Mouse (Mus musculus): ENCODE results near the gene Ube2e2. TPM values are rescaled to one million over a fixed set of nuclear protein-coding genes. Genes with fewer than 3 reads are reported as not detected.

Gene Ube2e2
- polyA plus RNA-seq (2014; fragmentation: Nextera tagmentation; extraction: Ambion mirVana): 16.8 and 17.1 TPM in 2 replicates

DNA sequence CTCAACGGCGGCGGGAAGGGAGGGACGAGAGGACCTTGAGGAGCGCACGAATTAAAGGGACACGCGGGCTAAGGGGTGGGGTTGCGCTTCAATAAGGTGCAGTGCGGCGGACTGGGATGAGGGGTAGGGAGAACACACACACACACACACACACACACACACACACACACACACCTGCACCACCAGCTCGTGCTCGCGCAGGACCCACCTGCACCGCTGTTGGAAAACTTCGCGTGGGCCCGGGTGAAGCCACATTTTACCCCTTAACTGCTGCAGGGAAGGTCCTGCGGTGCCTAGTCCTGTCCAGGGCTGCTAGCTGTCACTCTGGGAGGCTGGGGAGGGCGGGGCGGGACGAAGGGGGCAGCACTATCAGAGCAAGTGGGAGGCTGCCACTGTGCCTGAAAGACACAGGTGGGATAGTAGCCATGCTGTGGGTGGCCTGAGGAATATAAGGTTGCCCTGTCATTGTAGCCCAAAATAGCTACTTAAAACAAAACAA, at the start of gene Ube2e2:
TSS of gene Ube2e2 (minus strand) at position 321 of the 499 bp plus-strand sequence.
- H3K27me3 ChIP-seq (replicated peaks; ENCODE audit: control insufficient read depth, insufficient read depth, low read length): no peaks in the 10 kb centered on the region
- H3K4me3 ChIP-seq (ENCODE audit: low read depth, low read length): peak within 1 kb of the TSS; percentile 73
- ATAC-seq (replicated peaks; ENCODE audit: low FRiP score) (peak; percentile 81), DNase-seq (ENCODE audit: low spot score) (no peak)
- 2% methylated on average over 22 of the region's 22 CpGs for whole genome bisulfite sequencing
- H3K4me2 ChIP-seq: peak within 1 kb of the TSS; percentile 81
- peak within 1 kb of the TSS; percentile 55 for H3K27ac ChIP-seq (ENCODE audit: low read depth, low read length)
- H3K4me1 ChIP-seq (replicated peaks; ENCODE audit: control insufficient read depth, insufficient read depth, low read length): no peaks in the 10 kb centered on the region
- no peaks in the 10 kb centered on the region for H3K9me3 ChIP-seq (ENCODE audit: control insufficient read depth, low read length)
- no peaks in the 10 kb centered on the region for H3K36me3 ChIP-seq (ENCODE audit: control insufficient read depth, insufficient read depth, low read length)
- peak within 1 kb of the TSS; percentile 77 for H3K9ac ChIP-seq (ENCODE audit: low read depth, low read length)

DNA sequence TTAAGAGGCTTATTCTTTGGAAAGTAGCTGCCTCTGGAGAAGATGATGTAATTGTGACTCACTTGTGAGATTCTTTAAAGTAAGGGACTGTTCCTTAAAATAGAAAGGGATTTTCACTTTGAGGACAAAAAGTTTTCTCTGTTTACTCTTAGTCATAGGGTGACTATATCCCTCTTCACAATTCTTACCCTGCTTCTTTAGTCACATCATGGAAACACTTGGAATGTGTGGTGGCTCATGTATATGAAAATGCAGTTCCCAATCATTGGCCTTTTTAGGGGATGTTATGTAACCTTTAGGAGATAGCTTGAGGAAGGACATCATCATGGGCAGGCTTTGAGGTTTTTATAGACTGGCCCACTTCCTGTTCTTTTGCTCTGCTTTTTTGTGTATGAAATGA, 46.0 kb upstream of the Ube2e2 start:
- Histone ChIP-seq H3K4me3 (ENCODE audit: low read depth, low read length) (no peak overlapping the region), H3K27ac (ENCODE audit: low read depth, low read length) (no peak overlapping the region), H3K4me1 (replicated peaks; ENCODE audit: control insufficient read depth, insufficient read depth, low read length) (no peaks in the 10 kb centered on the region), H3K9me3 (ENCODE audit: control insufficient read depth, low read length) (no peaks in the 10 kb centered on the region), H3K4me2 (no peak overlapping the region), H3K9ac (ENCODE audit: low read depth, low read length) (no peak overlapping the region), H3K27me3 (replicated peaks; ENCODE audit: control insufficient read depth, insufficient read depth, low read length) (no peaks in the 10 kb centered on the region), H3K36me3 (ENCODE audit: control insufficient read depth, insufficient read depth, low read length) (no peaks in the 10 kb centered on the region)
- DNase-seq (ENCODE audit: low spot score) (no peak), ATAC-seq (replicated peaks; ENCODE audit: low FRiP score) (no peak)

DNA sequence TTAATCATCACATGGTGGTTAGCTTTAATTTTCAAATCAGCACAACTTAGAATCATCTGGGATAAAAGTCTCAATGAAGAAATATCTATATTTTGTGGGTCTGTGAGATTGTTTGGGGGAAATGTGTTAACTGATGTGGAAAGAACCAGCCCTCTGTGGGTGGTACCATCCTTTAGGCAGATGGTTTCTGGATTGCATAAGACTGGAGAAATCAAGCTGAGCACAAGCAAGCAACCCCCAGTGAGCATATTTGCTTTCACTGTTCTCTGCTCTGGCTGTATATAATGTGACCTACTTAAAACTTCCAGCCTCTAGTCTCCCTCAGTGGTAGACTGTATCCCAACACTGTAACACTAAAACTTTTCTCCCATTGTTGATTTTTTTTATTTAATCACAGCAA, 9.5 kb upstream of the Ube2e2 start:
- no peaks in the 10 kb centered on the region for H3K9me3 ChIP-seq (ENCODE audit: control insufficient read depth, low read length)
- no peak overlapping the region for H3K27ac ChIP-seq (ENCODE audit: low read depth, low read length)
- ATAC-seq (replicated peaks; ENCODE audit: low FRiP score) (no peak), DNase-seq (ENCODE audit: low spot score) (no peak)
- H3K36me3 ChIP-seq (ENCODE audit: control insufficient read depth, insufficient read depth, low read length): no peaks in the 10 kb centered on the region
- H3K4me3 ChIP-seq (ENCODE audit: low read depth, low read length): no peak overlapping the region
- no peak overlapping the region for H3K9ac ChIP-seq (ENCODE audit: low read depth, low read length)
- H3K4me1 ChIP-seq (replicated peaks; ENCODE audit: control insufficient read depth, insufficient read depth, low read length): no peaks in the 10 kb centered on the region
- H3K27me3 ChIP-seq (replicated peaks; ENCODE audit: control insufficient read depth, insufficient read depth, low read length): no peaks in the 10 kb centered on the region
- H3K4me2 ChIP-seq: no peak overlapping the region

DNA sequence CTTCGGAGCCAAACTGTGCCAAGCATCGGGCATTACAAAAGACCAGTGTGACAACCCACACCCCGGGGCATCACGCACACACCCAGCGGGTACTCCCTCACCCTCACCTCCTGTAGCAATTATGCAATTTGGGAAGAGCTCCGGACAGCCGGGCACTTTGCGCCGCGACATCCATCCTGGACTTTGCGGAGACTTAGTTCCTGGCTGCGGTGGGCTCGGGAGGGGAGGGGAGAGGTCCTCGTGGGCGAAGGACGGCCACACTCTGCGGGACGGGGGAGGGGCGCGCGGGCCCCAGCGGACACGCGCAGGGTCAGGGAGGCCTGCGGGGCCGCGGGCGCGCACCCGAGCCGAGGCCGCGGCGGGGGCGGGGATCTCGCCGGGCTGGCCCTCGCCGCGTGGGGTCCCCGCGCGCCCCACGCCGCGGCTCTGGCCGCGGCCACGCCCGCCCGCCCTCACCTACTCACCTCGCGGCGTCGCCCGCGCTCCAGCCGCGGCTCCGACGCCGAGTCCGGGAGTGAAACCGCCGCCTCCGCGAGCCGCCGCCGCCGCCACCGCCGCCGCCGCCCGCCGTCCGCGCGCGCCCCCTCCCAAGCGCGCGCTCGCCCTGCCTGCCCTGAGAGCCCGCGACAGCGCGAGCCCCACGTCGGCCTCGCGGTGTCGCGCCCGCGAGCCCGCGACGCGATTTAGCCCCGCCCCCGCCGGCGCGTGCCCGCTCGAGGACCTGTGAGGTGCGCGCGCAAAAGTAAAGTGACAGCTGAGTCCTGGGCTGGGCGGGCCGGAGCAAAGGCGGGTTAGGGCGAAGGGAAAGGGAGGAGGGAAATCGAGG, 733 bp downstream of the Ube2e2 start:
- H3K4me3 ChIP-seq (ENCODE audit: low read depth, low read length): peak overlapping the region; percentile 73
- H3K27me3 ChIP-seq (replicated peaks; ENCODE audit: control insufficient read depth, insufficient read depth, low read length): no peaks in the 10 kb centered on the region
- no peaks in the 10 kb centered on the region for H3K36me3 ChIP-seq (ENCODE audit: control insufficient read depth, insufficient read depth, low read length)
- peak overlapping the region; percentile 81 for H3K4me2 ChIP-seq
- under 1% methylated on average over 68 of the region's 116 CpGs for WGBS
- H3K9me3 ChIP-seq (ENCODE audit: control insufficient read depth, low read length): no peaks in the 10 kb centered on the region
- no peaks in the 10 kb centered on the region for H3K4me1 ChIP-seq (replicated peaks; ENCODE audit: control insufficient read depth, insufficient read depth, low read length)
- H3K9ac ChIP-seq (ENCODE audit: low read depth, low read length): peak overlapping the region; percentile 77
- ATAC-seq (replicated peaks; ENCODE audit: low FRiP score) (peak; percentile 90), DNase-seq (ENCODE audit: low spot score) (peak; percentile 85)
- H3K27ac ChIP-seq (ENCODE audit: low read depth, low read length): peak overlapping the region; percentile 55

DNA sequence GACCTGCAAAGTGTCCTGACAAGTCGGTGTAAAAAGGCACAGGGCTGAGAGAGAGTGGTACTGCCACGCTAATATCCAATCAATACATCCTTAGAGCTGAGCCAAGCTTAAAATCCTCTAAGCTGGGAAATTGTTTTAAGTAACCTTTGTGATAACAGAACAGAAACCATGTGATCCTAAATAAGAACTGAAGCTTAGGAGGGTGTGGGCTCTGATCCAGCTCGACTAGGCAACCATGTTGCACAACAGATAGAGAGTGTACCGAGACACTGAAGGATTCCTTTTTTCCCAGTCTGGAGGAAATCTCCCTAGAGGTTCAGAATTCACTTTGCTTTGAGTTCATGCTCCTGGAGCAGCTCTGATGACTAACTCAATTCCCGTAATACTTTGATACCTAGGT, 4.5 kb downstream of the Ube2e2 start:
- Histone ChIP-seq H3K4me3 (ENCODE audit: low read depth, low read length) (no peak overlapping the region), H3K4me1 (replicated peaks; ENCODE audit: control insufficient read depth, insufficient read depth, low read length) (no peaks in the 10 kb centered on the region), H3K9me3 (ENCODE audit: control insufficient read depth, low read length) (no peaks in the 10 kb centered on the region), H3K27me3 (replicated peaks; ENCODE audit: control insufficient read depth, insufficient read depth, low read length) (no peaks in the 10 kb centered on the region), H3K4me2 (no peak overlapping the region), H3K9ac (ENCODE audit: low read depth, low read length) (no peak overlapping the region), H3K27ac (ENCODE audit: low read depth, low read length) (no peak overlapping the region), H3K36me3 (ENCODE audit: control insufficient read depth, insufficient read depth, low read length) (no peaks in the 10 kb centered on the region)
- ATAC-seq (replicated peaks; ENCODE audit: low FRiP score): no peak
- DNase-seq (ENCODE audit: low spot score): no peak
- WGBS: 75% methylated on average over 5 of the region's 5 CpGs

DNA sequence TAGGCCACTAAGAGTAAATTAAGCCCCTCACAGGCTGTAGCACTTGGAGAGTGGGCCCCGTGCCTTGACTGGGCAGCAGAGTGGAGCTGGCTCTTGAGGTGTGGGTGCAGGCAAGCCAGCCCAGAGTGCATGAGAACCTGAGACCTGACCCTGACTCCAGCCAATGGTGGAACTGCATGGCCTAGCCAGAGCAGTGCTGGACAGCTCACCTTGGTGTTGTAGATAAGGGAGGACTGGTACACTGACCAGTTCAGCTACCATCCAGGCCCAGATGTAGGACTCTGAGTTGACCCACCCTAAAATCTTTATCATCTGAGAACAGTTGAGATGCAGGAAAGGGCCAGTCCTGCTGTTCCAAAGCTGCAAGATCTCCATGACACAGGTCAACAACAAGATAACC, 11.6 kb downstream of the Ube2e2 start:
- Histone ChIP-seq H3K4me3 (ENCODE audit: low read depth, low read length) (no peak overlapping the region), H3K27me3 (replicated peaks; ENCODE audit: control insufficient read depth, insufficient read depth, low read length) (no peaks in the 10 kb centered on the region), H3K4me1 (replicated peaks; ENCODE audit: control insufficient read depth, insufficient read depth, low read length) (no peaks in the 10 kb centered on the region), H3K9ac (ENCODE audit: low read depth, low read length) (no peak overlapping the region), H3K36me3 (ENCODE audit: control insufficient read depth, insufficient read depth, low read length) (no peaks in the 10 kb centered on the region), H3K4me2 (no peak overlapping the region), H3K9me3 (ENCODE audit: control insufficient read depth, low read length) (no peaks in the 10 kb centered on the region), H3K27ac (ENCODE audit: low read depth, low read length) (no peak overlapping the region)
- ATAC-seq (replicated peaks; ENCODE audit: low FRiP score): no peak
- WGBS: 78% methylated on average over 1 of the region's 1 CpGs
- no peak for DNase-seq (ENCODE audit: low spot score)

DNA sequence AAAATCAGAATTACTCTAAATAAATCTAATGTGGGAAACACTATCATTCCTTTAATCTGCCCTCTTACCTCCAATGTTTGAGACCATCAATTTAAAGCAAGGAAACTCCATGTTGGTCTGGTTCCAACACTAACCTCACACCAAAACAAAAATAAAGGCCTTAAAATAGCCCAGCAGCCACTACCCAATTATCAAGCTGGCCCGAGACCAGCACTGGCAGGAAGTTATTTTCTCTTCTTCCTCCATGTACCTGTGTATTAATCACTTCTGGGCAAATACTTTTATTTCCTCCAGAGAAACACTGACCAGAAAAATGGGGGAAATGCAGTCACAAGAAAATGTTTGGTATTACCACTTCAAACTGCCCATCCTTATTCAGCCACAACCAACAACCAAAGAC, 23.4 kb downstream of the Ube2e2 start:
- DNase-seq (ENCODE audit: low spot score): no peak
- no peak for ATAC-seq (replicated peaks; ENCODE audit: low FRiP score)
- 82% methylated on average over 1 of the region's 1 CpGs for WGBS
- Histone ChIP-seq H3K4me3 (ENCODE audit: low read depth, low read length) (no peak overlapping the region), H3K27me3 (replicated peaks; ENCODE audit: control insufficient read depth, insufficient read depth, low read length) (no peaks in the 10 kb centered on the region), H3K4me2 (no peak overlapping the region), H3K9me3 (ENCODE audit: control insufficient read depth, low read length) (no peaks in the 10 kb centered on the region), H3K9ac (ENCODE audit: low read depth, low read length) (no peak overlapping the region), H3K4me1 (replicated peaks; ENCODE audit: control insufficient read depth, insufficient read depth, low read length) (no peaks in the 10 kb centered on the region), H3K36me3 (ENCODE audit: control insufficient read depth, insufficient read depth, low read length) (no peaks in the 10 kb centered on the region), H3K27ac (ENCODE audit: low read depth, low read length) (no peak overlapping the region)

DNA sequence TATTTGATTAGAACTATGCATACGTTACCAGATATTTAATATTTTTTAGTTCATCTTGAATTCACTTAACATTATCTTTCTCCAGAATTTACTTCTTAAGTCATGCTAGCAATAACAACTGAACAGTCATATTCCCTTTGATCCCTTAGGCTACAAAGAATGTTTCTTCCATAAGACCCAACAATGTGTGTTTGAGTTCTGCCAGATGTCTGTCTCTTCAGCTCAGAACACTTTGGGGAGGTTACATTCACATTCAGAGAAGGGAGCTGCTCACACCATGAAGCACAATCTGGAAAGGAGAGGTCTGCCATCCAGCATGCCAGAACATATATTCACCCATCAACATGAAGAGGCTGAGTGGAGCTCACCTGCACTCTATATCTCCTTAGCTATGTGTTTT, 65.4 kb downstream of the Ube2e2 start:
- Histone ChIP-seq H3K36me3 (ENCODE audit: control insufficient read depth, insufficient read depth, low read length) (no peaks in the 10 kb centered on the region), H3K4me1 (replicated peaks; ENCODE audit: control insufficient read depth, insufficient read depth, low read length) (no peaks in the 10 kb centered on the region), H3K27me3 (replicated peaks; ENCODE audit: control insufficient read depth, insufficient read depth, low read length) (no peaks in the 10 kb centered on the region), H3K9ac (ENCODE audit: low read depth, low read length) (no peak overlapping the region), H3K4me2 (no peak overlapping the region), H3K27ac (ENCODE audit: low read depth, low read length) (no peak overlapping the region), H3K9me3 (ENCODE audit: control insufficient read depth, low read length) (no peaks in the 10 kb centered on the region), H3K4me3 (ENCODE audit: low read depth, low read length) (no peak overlapping the region)
- DNase-seq (ENCODE audit: low spot score) (no peak), ATAC-seq (replicated peaks; ENCODE audit: low FRiP score) (no peak)
- 84% methylated on average over 1 of the region's 1 CpGs for WGBS

DNA sequence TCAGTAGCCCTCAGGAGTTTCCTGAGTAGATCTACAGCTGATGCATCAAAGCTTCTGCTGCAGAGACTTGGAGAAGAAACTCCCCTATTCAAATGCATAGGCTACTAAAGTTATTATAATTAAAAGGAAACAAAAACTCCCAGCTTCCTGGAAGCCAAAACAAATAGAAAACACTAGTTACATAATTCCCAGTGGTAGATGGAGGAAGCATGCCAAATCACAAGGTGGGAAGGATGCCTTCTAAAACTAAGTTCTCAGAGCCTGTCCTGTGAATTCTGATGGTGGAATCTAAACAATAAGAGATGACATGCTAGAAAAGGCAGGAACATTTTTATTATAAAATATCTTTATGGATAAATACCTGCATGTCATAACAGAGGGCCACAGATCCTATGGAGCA, 67.3 kb downstream of the Ube2e2 start:
- Histone ChIP-seq H3K9ac (ENCODE audit: low read depth, low read length) (no peak overlapping the region), H3K27ac (ENCODE audit: low read depth, low read length) (no peak overlapping the region), H3K4me2 (no peak overlapping the region), H3K4me3 (ENCODE audit: low read depth, low read length) (no peak overlapping the region), H3K9me3 (ENCODE audit: control insufficient read depth, low read length) (no peaks in the 10 kb centered on the region), H3K36me3 (ENCODE audit: control insufficient read depth, insufficient read depth, low read length) (no peaks in the 10 kb centered on the region), H3K27me3 (replicated peaks; ENCODE audit: control insufficient read depth, insufficient read depth, low read length) (no peaks in the 10 kb centered on the region), H3K4me1 (replicated peaks; ENCODE audit: control insufficient read depth, insufficient read depth, low read length) (no peaks in the 10 kb centered on the region)
- no peak for DNase-seq (ENCODE audit: low spot score)
- ATAC-seq (replicated peaks; ENCODE audit: low FRiP score): no peak

All from liver, embryonic 11.5 days (tissue).